Comparison of ENCODE assay signal across 12 mouse cellular contexts in the genomic region with DNA sequence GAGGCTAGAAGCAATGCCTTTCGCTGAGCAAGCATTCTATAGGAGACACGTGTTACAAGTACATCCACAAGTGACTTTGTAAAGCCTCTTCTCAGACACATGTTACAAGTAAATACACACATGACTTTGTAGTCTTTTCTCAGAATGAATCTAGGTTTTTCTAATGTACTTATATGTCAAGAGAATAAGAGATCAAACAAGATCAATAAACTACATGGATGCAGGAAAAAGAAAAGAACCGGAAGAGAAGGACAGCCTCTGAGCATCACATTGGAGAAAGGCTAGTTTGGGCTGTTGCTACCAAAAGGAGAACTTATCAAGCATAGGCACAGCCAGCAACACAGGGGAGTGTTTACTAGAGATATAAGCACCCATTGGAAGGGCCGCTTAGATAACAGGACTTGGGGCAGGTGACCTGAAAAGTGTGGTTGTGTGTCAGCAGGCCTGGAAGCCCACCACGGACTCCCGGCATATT. TPM values are rescaled to one million over a fixed set of nuclear protein-coding genes. Genes with fewer than 3 reads are reported as not detected.
A peak's percentile ranks its signal among the peaks of the same experiment; 100 is the strongest.
DNase-seq lines count a peak whose midpoint lies in the region; ATAC-seq lines count a peak whose summit lies in the region.
"Had no signal": no experiment of that assay in that cellular context is flagged by ENCODE, and none has a peak within 500 bp of the region (broad histone marks: within the 10 kb centered on the region; RNA-seq: fewer than 3 reads in every experiment).

No protein-coding gene starts in this region.

- H3K9me3 ChIP-seq in liver, embryonic 13.5 days (replicated peaks), result no peaks in the 10 kb centered on the region
- H3K9me3 ChIP-seq in stomach, embryonic 16.5 days (replicated peaks; ENCODE audit: control insufficient read depth, low read length), result no peaks in the 10 kb centered on the region
- no peaks in the 10 kb centered on the region for H3K9me3 ChIP-seq in limb, embryonic 10.5 days (replicated peaks)
- H3K9me3 ChIP-seq: lung, embryonic 15.5 days had no signal

- peak overlapping the region; percentile 73 for H3K9ac ChIP-seq in liver, embryonic 13.5 days
- H3K9ac ChIP-seq in stomach, embryonic 16.5 days (ENCODE audit: low read length), result no peak overlapping the region
- H3K9ac ChIP-seq: lung, embryonic 15.5 days had no signal

- peak; percentile 54 for DNase-seq in spleen, adult 12 weeks (ENCODE audit: low spot score)
- DNase-seq in spleen, adult 18-20 months, result no peak
- DNase-seq in liver, embryonic 13.5 days, result peak; percentile 84
- DNase-seq in gastrocnemius, postnatal 14 days, result no peak
- no peak for DNase-seq in limb, embryonic 10.5 days (ENCODE audit: low spot score)
- DNase-seq: adrenal gland, adult 2 months; gastrocnemius, postnatal 36 days; kidney, postnatal 14 days; thymus, postnatal 25 days had no signal

- intact Hi-C loops in gastrocnemius, postnatal 14 days (cut with DNase I; ENCODE audit: low total_unique reads), result no loop called here

- peak overlapping the region; percentile 98 for H3K27ac ChIP-seq in liver, embryonic 13.5 days
- H3K27ac ChIP-seq in stomach, embryonic 16.5 days (ENCODE audit: low read length), result no peak overlapping the region
- H3K27ac ChIP-seq in limb, embryonic 10.5 days, result no peak overlapping the region
- H3K27ac ChIP-seq: lung, embryonic 15.5 days had no signal

- no peaks in the 10 kb centered on the region for H3K27me3 ChIP-seq in liver, embryonic 13.5 days
- no peaks in the 10 kb centered on the region for H3K27me3 ChIP-seq in stomach, embryonic 16.5 days (ENCODE audit: control insufficient read depth, insufficient read depth, low read length)
- H3K27me3 ChIP-seq in limb, embryonic 10.5 days (ENCODE audit: low read depth, poor library complexity, severe bottlenecking), result no peaks in the 10 kb centered on the region
- H3K27me3 ChIP-seq: lung, embryonic 15.5 days had no signal

- ATAC-seq in common myeloid progenitor, adult 5-6 weeks (replicated peaks; ENCODE audit: low read depth, poor library complexity, severe bottlenecking), result peak; percentile 50
- ATAC-seq in liver, embryonic 13.5 days (ENCODE audit: low read depth), result peak; percentile 88
- 0 out of 2 replicates have a peak, but pooled peaks have one; percentile 51 for ATAC-seq in stomach, embryonic 16.5 days (ENCODE audit: insufficient read depth, low FRiP score)

- peak overlapping the region; percentile 64 for H3K4me2 ChIP-seq in liver, embryonic 13.5 days
- no peak overlapping the region for H3K4me2 ChIP-seq in stomach, embryonic 16.5 days (ENCODE audit: low read depth, low read length)
- H3K4me2 ChIP-seq: lung, embryonic 15.5 days had no signal

- peak overlapping the region; percentile 34 for H3K4me3 ChIP-seq in liver, embryonic 13.5 days (replicated peaks)
- H3K4me3 ChIP-seq in stomach, embryonic 16.5 days (replicated peaks; ENCODE audit: low read length), result no peak overlapping the region
- H3K4me3 ChIP-seq in limb, embryonic 10.5 days, result no peak overlapping the region
- H3K4me3 ChIP-seq: lung, embryonic 15.5 days had no signal

- H3K36me3 ChIP-seq in liver, embryonic 13.5 days, result no peaks in the 10 kb centered on the region
- H3K36me3 ChIP-seq in stomach, embryonic 16.5 days (ENCODE audit: control insufficient read depth, insufficient read depth, low read length), result no peaks in the 10 kb centered on the region
- no peaks in the 10 kb centered on the region for H3K36me3 ChIP-seq in limb, embryonic 10.5 days
- H3K36me3 ChIP-seq: lung, embryonic 15.5 days had no signal

- H3K4me1 ChIP-seq in liver, embryonic 13.5 days (replicated peaks), result peaks cover 74% of the 10 kb centered on the region
- peaks cover 8% of the 10 kb centered on the region for H3K4me1 ChIP-seq in stomach, embryonic 16.5 days (ENCODE audit: control insufficient read depth, insufficient read depth, low read length)
- H3K4me1 ChIP-seq in limb, embryonic 10.5 days, result no peaks in the 10 kb centered on the region; the same call in 1 of the 2 replicates

- 15% methylated on average over 6 of the region's 6 CpGs for whole genome bisulfite sequencing in liver, embryonic 13.5 days (ENCODE audit: insufficient replicate concordance)
- 71% methylated on average over 6 of the region's 6 CpGs for WGBS in stomach, embryonic 16.5 days
- 87% methylated on average over 6 of the region's 6 CpGs for WGBS in limb, embryonic 10.5 days

RNA-seq across cellular contexts. Expression of a gene that starts 7.3 kb away (rescaled TPM):
- 593 and 613 TPM in 2 replicates for total RNA-seq in common myeloid progenitor, adult 5-6 weeks (2017)
- polyA plus RNA-seq in liver, embryonic 13.5 days (2015; fragmentation: Nextera tagmentation; extraction: Ambion mirVana), result 2,501 and 2,750 TPM in 2 replicates
- 285 and 313 TPM in 2 replicates for polyA plus RNA-seq in stomach, embryonic 16.5 days (2015; fragmentation: Nextera tagmentation; extraction: Ambion mirVana)
- 1 to 10 TPM; 7.2 to 8.4 TPM for total RNA-seq in gastrocnemius, postnatal 14 days (2021)
- 65.2 and 70.5 TPM in 2 replicates for polyA plus RNA-seq in limb, embryonic 10.5 days (2016; fragmentation: Nextera tagmentation; extraction: Ambion mirVana)

RNA-seq across cellular contexts. Expression of a gene that starts 15.5 kb away (rescaled TPM):
- 6.7 and 7.7 TPM in 2 replicates for total RNA-seq in common myeloid progenitor, adult 5-6 weeks (2017)
- 39.1 and 50.0 TPM in 2 replicates for polyA plus RNA-seq in liver, embryonic 13.5 days (2015; fragmentation: Nextera tagmentation; extraction: Ambion mirVana)
- polyA plus RNA-seq in stomach, embryonic 16.5 days (2015; fragmentation: Nextera tagmentation; extraction: Ambion mirVana), result 16.6 and 39.9 TPM in 2 replicates
- total RNA-seq in gastrocnemius, postnatal 14 days (2021), result 100 to 1,000 TPM; 553 to 694 TPM
- 1.6 and 2.1 TPM in 2 replicates for polyA plus RNA-seq in limb, embryonic 10.5 days (2016; fragmentation: Nextera tagmentation; extraction: Ambion mirVana)

Comparison
In these comparisons a context has a peak if more than half of its experiments do, and no peak if none do; other contexts are left out.
1. DNase-seq: peak in spleen, adult 12 weeks (single experiment) and liver, embryonic 13.5 days (single experiment); none in spleen, adult 18-20 months (0 of 2), gastrocnemius, postnatal 14 days (single experiment) and limb, embryonic 10.5 days (single experiment).
2. Peak in every context shown above with its lines, with median percentiles within 50 percentile points of each other: ATAC-seq.